Mouse (Mus musculus) right cerebral cortex, postnatal 25 days (tissue): ENCODE measurements around the gene Epo.

Source experiments
- DNase-seq: peaks from one replicate; pipeline ENCODE4 v3.0.0; 2022

Epo gene

DNA sequence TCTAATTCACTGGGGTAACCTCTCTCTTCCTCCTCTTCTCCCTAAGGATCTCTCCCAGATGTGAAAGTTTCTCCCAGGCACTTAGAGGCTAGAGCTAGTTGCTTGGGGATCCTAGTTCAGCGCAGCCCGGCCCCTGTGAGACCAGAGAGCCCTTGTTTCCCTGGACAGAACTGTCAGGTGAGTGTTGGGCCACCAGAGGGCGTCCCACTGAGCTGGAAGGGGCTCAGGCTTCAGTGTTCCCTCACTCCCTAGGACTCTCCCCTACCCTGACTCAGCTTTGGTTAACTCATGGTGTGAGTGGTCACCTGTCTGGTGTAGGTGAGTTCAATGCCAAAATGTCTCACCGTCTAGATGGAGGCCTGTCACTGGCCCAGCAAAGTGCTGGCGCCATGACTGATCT lies 14.6 kb downstream of the Epo start, which contains the start of gene Gigyf1:
Gigyf1 (plus strand) TSS at position 113 of the 400 bp plus-strand sequence.
- no peak for DNase-seq

DNA sequence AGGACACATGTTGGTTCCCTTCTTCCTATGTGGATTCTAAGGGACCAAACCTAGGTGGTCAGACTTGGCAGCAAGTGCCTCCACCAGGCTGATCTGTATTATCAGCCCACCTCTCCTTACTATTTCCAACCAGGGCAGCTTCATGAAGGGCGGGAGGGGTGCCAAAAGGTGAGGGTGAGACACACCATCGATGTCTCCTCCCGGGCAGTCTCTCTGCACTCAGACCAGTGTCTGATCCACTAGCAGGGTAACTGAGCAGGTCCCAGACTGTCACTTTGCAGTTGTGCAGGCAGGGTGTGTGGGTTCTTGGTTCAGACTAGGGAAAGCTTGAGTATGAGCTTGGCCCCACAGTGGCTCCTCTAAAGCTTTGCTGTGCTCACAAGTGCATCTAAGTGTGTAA lies 18.2 kb downstream of the Epo start:
- DNase-seq, result no peak

GRCm38 (mm10) chr5:137513951-137514721 lies 18.9 kb downstream of the Epo start:
- no peak for DNase-seq

DNA sequence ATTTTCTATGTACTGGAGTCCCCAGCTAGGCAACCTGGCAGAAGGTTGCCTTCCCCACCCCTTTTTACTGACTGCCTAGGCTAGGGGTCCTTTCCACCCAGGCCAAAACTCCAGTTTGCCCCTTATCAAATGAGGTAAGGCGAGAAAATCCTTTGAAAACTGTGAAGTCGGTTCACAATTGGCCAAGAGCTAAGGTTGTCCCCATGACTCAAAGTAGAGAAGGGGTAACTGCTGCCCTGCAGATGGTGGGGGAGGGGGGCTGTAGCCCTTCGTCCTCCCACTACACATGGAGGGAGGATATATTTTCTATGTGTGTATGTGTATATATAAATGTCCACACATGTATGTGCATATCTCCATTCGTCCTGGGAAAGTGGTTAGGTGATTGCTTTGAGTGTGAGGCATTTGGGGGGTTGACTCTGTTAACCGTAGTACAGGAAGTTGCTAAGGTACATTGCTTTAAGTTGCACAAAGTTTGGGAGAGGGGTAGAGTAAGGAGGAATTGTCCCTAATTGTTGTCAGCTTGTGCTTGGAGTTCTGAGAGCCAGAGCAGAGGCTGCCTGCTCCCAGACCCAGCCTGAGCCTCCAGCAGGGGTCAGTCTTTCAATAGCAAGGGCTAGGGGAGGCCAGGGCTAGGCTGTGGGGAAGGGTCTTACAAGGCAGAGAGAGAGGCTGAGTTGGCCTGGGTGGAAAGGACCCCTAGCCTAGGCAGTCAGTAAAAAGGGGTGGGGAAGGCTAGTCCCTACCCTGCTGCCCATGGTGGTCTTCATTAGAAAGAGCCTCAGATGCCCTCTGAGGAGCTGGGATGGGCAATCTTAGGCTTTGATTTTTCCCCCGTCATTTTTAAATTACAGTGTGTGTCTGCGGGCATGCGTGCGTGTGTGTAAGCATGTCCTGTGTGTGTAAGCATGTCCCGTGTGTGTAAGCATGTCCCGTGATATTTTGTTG lies 19.9 kb downstream of the Epo start:
- DNase-seq, result no peak

DNA sequence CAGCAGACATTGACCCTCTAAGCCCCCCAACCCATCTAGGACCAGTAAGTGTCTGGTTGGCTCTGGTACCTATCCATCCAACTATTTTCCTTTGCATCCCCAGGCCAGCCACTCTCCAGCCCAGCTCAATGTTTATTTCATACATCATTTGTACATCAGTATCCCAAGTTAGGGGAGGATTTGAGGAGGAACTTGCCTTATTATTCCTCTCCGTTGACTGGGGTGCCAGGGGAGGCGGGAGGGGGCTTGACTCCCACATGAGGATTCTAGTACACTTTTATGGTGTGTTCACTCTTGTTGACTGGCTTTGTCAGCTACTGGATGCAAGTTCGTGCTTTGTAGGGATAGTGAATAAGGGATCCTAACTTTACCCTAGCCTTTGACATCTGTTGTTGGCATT lies 21.3 kb downstream of the Epo start:
- DNase-seq, result no peak

- peak; percentile 16 for DNase-seq
Observed at GRCm38 (mm10) chr5:137510573-137511390, 22.3 kb downstream of the Epo start.

DNA sequence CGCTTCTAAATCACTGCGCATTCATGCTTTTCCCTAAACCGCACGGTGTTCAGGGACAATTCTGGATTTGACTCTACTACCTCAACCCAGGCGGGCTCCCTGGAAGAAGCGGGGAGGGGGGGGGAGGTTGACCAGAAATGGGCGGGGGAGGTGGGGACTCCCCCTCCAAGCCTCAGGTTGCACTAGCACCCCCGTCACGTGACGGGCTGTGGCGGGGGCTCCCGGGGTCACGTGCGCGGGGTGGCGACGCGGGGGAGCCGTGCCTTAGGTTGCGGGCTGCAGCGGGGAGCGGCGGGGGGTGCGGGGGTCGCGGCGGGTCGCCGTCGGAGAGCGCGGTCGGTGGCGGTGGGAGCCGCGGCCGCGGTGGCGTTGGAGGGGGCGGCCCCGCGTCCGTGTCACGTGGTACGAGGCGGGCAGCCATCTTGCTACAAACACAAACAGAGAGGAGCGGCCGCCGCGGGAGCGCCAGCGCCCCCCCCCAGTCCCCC lies 23.0 kb downstream of the Epo start:
- DNase-seq, result peak; percentile 86

DNA sequence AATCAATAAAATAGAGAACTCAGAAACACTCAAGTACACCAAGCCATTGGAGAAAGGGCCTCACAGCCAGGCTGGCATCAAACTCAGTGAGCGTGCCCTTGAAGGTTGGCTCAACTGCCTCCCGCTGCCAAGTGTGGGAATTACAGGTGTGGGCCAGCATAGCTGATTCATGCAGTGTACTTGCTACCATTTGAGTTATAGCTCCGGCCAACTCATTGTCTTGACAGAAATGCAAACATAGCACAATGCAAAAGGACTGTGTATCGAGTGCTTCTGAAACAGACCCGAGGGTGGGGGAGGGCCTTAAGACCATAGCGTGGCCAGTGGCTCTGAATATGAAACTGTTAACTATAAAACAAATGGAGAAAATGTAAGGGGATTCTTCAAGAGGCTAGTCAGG lies 29.0 kb downstream of the Epo start:
- no peak for DNase-seq

DNA sequence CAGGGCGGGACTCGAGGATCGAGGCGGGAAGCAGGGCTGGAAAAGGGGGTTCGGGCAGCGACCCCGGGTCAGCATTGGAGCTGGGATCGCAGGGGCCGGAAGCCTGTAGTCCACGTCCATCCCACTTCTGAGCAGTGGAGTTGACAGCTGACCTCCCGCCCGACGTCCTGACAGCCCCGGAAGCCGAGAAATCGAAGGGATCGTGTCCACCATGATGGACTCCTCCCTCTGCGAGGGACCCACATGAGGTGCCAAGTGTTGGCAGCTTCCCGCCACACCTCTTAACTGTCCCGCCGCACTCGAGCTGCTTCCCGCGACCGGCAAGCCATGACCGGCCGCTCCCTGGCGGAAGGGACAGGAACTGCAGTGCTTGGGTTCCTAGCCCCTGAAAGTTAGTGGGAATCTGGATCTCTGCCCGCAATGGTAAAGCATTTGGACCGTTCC lies 30.4 kb downstream of the Epo start:
- DNase-seq, result no peak

DNA sequence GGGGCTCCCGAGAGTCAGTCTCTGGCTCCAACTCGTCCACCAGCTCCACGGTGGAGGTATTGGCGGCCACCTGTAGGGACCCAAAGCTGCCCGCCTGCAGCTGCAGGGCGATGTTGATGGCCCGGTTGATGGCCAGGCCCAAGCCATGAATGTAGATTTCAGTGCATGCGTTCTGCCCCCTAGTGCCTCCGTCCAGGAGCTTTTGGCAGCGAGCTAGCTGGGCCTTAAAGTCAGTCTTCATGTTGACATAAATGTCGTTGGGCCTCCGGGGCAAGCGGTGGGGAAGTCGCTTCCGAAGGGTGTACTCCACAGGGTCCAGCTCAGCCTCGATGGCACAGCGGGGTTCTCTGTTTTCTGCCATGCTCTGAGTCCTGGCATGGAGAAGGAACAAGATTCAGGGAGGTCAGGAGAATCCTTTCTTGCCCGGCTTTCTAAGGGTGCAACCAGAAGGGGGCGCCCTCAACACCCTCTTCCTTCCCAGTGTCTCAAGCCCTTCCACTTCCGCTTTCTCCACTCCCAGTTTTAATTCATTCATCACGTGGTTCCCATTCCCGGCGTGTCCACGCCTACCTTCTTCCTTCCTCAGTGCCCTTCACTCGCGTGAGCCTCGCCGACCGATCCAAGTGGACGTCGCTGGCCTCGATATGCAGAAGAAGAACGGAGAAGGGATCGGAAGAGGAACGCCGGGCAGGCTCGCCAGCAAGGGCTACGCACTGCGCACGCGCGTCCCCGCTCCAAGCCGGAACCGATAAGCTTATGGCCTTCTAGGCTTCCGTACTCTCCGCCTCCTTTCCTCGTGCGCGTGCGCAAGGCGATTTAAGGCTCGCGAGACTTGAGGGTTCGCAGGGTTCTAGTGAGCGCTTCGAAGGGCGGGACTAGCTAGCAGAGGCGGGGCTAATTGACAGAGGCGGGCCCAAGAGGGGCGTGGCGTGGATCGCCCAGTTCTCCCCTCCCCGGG lies 31.1 kb downstream of the Epo start, which contains the start of gene Pop7:
Pop7 (minus strand) TSS at position 810 of the 958 bp plus-strand sequence.
- DNase-seq, result peak; percentile 100

GRCm38 (mm10) chr5:137500186-137500585 lies 32.9 kb downstream of the Epo start:
- DNase-seq, result no peak

- DNase-seq, result no peak
Observed at GRCm38 (mm10) chr5:137493831-137494230, 39.2 kb downstream of the Epo start.

DNA sequence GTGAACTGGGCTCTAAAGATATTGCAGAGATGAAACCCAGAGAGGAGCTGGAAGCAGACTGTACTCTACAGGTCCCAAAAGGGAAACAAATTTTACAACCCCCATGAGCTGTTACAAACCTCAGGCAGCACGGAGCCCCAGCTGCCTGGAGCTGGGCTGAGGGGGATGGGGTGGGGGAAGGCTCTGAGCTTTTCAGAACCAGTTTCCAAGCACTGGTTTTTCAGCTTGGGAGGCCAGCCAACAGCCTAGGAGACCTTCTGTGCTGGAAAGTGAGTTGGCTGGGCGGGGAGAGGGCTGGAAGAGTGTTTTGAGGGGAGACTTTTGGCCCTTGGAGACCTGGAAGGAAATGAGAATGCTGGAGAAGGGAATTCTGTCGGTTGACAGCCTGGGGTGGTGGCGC lies 41.5 kb downstream of the Epo start:
- DNase-seq, result peak; percentile 13

- DNase-seq, result no peak
Observed at GRCm38 (mm10) chr5:137487616-137488015, 45.4 kb downstream of the Epo start.

- no peak for DNase-seq
Observed at GRCm38 (mm10) chr5:137485851-137486155, 47.2 kb downstream of the Epo start.

- no peak for DNase-seq
Observed at GRCm38 (mm10) chr5:137485071-137485850, 47.8 kb downstream of the Epo start.

- DNase-seq, result no peak
Observed at GRCm38 (mm10) chr5:137481897-137482296, 51.1 kb downstream of the Epo start.

- peak; percentile 49 for DNase-seq
Observed at GRCm38 (mm10) chr5:137481138-137481537, 51.9 kb downstream of the Epo start.

DNA sequence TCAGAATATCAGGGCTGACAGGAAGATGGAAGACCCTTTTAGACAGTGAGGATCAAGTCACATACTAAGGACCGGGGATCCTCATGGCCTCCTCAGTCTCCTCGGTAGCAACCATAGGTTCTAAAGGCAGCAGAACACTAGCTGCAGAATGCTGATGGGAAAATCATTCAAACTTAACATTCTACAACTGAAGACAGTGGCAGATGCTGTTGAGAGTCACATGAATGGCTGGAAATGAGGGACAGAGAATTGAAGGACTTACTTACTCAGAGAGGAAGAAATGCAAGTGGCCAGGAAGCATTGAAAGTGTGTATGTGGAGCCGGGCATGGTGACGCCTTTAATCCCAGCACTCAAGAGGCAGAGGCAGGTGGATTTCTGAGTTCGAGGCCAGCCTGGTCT lies 56.1 kb downstream of the Epo start, which contains the start of gene Zan:
Zan (minus strand) TSS at position 101 of the 400 bp plus-strand sequence.
- no peak for DNase-seq

GRCm38 (mm10) chr5:137474351-137474750 lies 58.7 kb downstream of the Epo start:
- DNase-seq, result no peak
